Mouse (Mus musculus): ENCODE data around the gene Hmgn3. TPM values are rescaled to one million over a fixed set of nuclear protein-coding genes. Genes with fewer than 3 reads are reported as not detected.
A peak's percentile ranks its signal among the peaks of the same experiment; 100 is the strongest.

Hmgn3 gene
- polyA plus RNA-seq, 1 experiment: 30.3 TPM

DNA sequence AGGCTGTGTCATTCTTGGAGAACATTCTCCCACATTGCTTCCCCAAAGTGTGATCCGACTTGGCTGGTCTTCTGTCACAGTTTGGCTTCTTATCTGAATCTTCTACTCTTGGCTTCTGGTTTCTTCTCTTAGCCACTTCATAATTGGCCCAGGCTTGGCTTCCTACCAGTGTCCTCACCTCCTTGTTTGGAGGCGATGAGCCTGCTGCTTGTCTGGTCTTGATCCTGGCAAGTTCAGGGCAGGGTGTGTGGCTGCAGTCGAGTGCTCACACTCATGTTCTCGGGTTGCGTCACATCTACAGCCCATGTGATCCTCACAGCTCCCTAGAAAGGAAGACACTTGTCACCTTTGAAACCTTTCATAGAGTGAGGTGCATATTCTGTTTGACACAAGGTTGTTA is 78.2 kb downstream of the Hmgn3 start:
- TF ChIP-seq CTCF (IDR thresholded peaks at IDR 0.05; ENCODE audit: low read depth, low read length): no peak
- no peak for TF ChIP-seq EP300 (IDR thresholded peaks at IDR 0.05; ENCODE audit: insufficient read depth, low read depth, low read length)
- no peak for TF ChIP-seq POLR2A (IDR thresholded peaks at IDR 0.05; ENCODE audit: insufficient read depth, low read length)
- Histone ChIP-seq H3K27ac (ENCODE audit: insufficient read depth, low read length) (no peak overlapping the region), H3K27me3 (ENCODE audit: control insufficient read depth, insufficient read depth, low read length, poor library complexity, severe bottlenecking) (no peaks in the 10 kb centered on the region), H3K36me3 (ENCODE audit: control insufficient read depth, insufficient read depth, low read length, poor library complexity, severe bottlenecking) (no peaks in the 10 kb centered on the region), H3K4me1 (ENCODE audit: control insufficient read depth, insufficient read depth, low read length) (no peaks in the 10 kb centered on the region), H3K9me3 (replicated peaks; ENCODE audit: control insufficient read depth, insufficient read depth, low read length, poor library complexity, severe bottlenecking) (no peaks in the 10 kb centered on the region), H3K4me3 (ENCODE audit: low read depth, low read length) (no peak overlapping the region), H3K9ac (ENCODE audit: low read depth, poor library complexity, severe bottlenecking) (no peak overlapping the region)

DNA sequence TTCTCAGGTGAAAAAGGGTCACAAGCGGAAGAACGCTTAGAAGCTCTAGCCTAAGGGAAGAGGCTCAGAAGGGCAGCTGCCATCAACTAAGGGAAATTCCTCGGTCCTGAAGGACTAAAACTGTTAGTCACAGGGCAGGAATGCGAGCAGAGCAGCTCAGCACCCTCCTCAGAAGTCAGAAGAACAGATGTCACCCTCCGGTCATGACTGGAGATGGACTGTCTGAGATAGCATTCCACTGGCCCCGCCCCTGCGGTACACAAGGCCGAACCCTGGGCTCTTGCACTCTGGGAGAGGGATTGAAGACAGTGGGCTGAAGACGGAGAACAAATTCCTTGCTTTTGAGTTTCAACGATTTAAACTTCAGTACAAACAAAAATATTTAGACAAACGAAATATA is 85.2 kb downstream of the Hmgn3 start:
- Histone ChIP-seq H3K4me3 (ENCODE audit: low read depth, low read length) (no peak overlapping the region), H3K4me1 (ENCODE audit: control insufficient read depth, insufficient read depth, low read length) (no peaks in the 10 kb centered on the region), H3K9me3 (replicated peaks; ENCODE audit: control insufficient read depth, insufficient read depth, low read length, poor library complexity, severe bottlenecking) (no peaks in the 10 kb centered on the region), H3K36me3 (ENCODE audit: control insufficient read depth, insufficient read depth, low read length, poor library complexity, severe bottlenecking) (no peaks in the 10 kb centered on the region), H3K27ac (ENCODE audit: insufficient read depth, low read length) (no peak overlapping the region), H3K27me3 (ENCODE audit: control insufficient read depth, insufficient read depth, low read length, poor library complexity, severe bottlenecking) (no peaks in the 10 kb centered on the region), H3K9ac (ENCODE audit: low read depth, poor library complexity, severe bottlenecking) (no peak overlapping the region)
- TF ChIP-seq EP300 (IDR thresholded peaks at IDR 0.05; ENCODE audit: insufficient read depth, low read depth, low read length): peak; percentile 72
- no peak for TF ChIP-seq CTCF (IDR thresholded peaks at IDR 0.05; ENCODE audit: low read depth, low read length)

Other genes starting within 250 kb of the Hmgn3 start
- gene Phip, start 171.2 kb downstream of the Hmgn3 start, polyA plus RNA-seq (2011; ENCODE audit: insufficient read depth, insufficient read length, low read depth, missing spikeins): 91.4 and 98.9 TPM in 2 replicates